Mouse (Mus musculus): ENCODE measurements around the gene Il17f. TPM values are rescaled to one million over a fixed set of nuclear protein-coding genes. Genes with fewer than 3 reads are reported as not detected.
"Not testable (repeated sequence)": the region's sequence is repeated elsewhere in the genome, so short reads cannot be mapped to it uniquely, and the experiment has no call there.

The Il17f gene
- polyA plus RNA-seq, 1 experiment from 2014 or later = not detected

DNA sequence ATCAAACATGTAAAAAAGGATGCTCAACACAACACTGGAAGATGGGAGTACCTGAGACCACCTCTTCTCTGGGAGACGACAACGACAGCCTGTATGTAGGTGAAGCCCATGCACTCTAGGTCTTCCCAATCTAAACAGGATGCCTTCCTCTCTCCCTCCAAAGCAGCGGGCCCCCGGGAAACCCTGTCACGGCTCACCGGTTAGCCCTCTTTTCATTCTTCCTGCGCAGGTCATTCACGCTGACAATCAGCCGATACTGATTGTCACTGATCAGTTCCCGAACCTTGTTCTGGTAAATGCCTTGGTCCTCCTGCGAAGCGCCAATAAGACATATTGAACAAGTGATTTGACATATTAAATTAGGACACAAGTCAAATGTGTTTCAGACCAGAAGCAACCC lies 27.2 kb upstream of the Il17f start:
- Histone ChIP-seq H3K4me3 (no peak overlapping the region), H3K27ac (no peak overlapping the region), H3K4me2 (no peak overlapping the region), H3K27me3 (no peaks in the 10 kb centered on the region), H3K36me3 (peaks cover 12% of the 10 kb centered on the region), H3K9me3 (no peaks in the 10 kb centered on the region), H3K9ac (no peak overlapping the region), H3K4me1 (replicated peaks) (peaks cover 14% of the 10 kb centered on the region)
- WGBS = 67% methylated on average over 12 of the region's 12 CpGs
- no peak for ATAC-seq (ENCODE audit: low FRiP score)

DNA sequence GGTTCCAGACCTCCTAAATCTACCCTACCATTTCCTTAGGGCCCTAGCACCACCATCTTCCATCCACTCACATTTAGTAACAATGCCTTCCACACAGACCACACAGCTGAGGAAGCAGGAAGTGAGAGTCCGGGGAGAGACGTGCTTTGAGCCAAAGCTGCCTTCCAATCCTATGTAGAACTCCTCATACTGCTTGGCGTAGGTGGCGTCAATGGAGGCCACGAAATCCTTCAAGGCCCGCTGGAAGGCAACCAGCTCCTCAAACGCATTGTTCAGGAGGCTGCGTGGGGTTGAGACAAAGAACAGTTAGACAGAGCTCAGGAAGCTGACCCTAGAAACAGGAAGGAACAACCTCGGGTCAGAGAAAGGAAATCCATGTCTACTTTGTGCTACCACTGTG lies 26.8 kb upstream of the Il17f start:
- H3K4me3 ChIP-seq = no peak overlapping the region
- H3K4me1 ChIP-seq (replicated peaks) = peaks cover 14% of the 10 kb centered on the region
- no peak for ATAC-seq (ENCODE audit: low FRiP score)
- peaks cover 12% of the 10 kb centered on the region for H3K36me3 ChIP-seq
- H3K27me3 ChIP-seq = no peaks in the 10 kb centered on the region
- H3K9me3 ChIP-seq = no peaks in the 10 kb centered on the region
- no peak overlapping the region for H3K27ac ChIP-seq
- WGBS = 81% methylated on average over 9 of the region's 9 CpGs
- no peak overlapping the region for H3K4me2 ChIP-seq
- no peak overlapping the region for H3K9ac ChIP-seq

DNA sequence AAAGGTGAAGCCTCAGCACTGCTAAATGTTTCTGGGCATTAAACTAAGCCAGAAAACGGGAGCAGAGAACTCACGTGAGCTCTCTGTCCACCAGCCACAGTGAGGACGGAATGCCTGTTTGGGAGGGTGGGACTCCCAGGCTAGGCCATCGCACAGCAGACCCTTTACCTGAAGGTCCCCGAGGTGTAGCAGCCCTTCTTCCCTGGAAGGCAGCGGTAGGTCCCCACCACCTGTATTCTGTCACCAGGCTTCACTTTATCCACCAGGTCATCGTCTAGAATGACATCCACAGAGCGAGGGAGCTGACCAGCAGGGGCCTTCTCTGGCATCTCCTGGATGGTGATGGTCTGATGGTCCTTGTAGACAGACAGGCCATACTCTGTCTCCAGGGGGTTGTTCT lies 24.1 kb upstream of the Il17f start:
- 88% methylated on average over 8 of the region's 8 CpGs for whole genome bisulfite sequencing
- H3K27me3 ChIP-seq = no peaks in the 10 kb centered on the region

DNA sequence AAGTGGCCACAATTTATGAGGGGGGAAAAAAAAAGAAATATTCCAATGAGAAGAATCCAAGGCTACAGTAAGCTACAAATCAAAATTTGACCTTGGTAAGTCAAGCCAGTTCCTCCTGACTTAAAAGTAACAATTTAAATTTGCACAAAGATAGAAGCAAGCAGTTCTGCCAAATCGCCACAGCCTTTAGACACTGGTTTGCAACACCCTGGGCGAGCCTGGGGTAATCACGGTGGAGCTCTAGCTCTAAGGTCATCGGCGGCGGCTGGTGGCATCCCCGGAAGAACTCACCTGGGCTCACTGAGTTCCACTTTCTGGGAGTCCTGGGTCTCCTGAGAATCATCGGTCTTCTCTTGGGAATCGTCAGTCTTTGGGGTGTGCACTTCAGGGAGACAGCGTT lies 14.1 kb upstream of the Il17f start:
- H3K36me3 ChIP-seq = peaks cover 48% of the 10 kb centered on the region
- ATAC-seq (ENCODE audit: low FRiP score) = no peak
- WGBS = 97% methylated on average over 10 of the region's 10 CpGs

More for the DNA sequence above, 24.1 kb upstream of the Il17f start:
- Histone ChIP-seq H3K4me1 (replicated peaks) (peaks cover 10% of the 10 kb centered on the region), H3K9ac (no peak overlapping the region), H3K36me3 (peaks cover 28% of the 10 kb centered on the region), H3K27ac (no peak overlapping the region), H3K9me3 (no peaks in the 10 kb centered on the region), H3K4me3 (no peak overlapping the region), H3K4me2 (no peak overlapping the region)
- ATAC-seq (ENCODE audit: low FRiP score) = no peak

DNA sequence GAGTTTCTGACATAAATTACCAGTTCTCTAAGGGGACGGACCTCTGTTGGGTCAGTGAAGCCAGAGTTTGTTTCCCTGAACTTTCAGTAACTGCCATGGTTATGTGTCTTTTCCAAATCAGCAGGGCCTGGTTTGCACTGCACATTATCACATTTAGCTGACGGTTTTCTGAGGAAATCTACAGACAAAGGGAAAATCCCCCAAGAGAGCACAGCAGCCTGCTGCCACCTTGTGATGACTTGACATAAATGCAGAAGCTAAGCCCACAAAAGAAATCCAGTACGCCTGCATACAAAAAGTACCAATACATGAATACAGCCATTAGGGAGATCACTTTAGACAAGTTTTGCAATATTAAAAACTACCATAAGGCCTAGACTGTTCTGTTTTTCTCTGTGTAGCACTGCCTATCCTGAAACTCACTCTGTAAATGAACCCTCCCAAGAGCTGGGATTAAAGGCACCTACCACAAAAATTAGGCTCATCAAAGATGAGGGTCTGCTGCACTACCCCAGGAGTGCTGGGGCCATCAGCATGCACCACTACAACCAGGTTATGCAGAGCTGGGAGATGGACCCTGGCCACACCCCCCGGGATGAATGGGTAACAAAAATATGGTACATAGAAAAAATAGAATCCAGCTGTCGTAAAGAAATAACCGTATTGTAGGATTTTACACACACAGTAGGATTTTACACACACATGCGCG lies 11.4 kb upstream of the Il17f start:
- ATAC-seq (ENCODE audit: low FRiP score) = peak; percentile 81
- Histone ChIP-seq H3K9me3 (no peaks in the 10 kb centered on the region), H3K27ac (peak overlapping the region; percentile 36; the same call in 1 of the 2 replicates), H3K36me3 (peaks cover 24% of the 10 kb centered on the region), H3K27me3 (no peaks in the 10 kb centered on the region), H3K4me2 (no peak overlapping the region), H3K9ac (no peak overlapping the region; the same call in 1 of the 2 replicates), H3K4me1 (replicated peaks) (no peaks in the 10 kb centered on the region), H3K4me3 (no peak overlapping the region)
- WGBS = 79% methylated on average over 8 of the region's 8 CpGs

More for the DNA sequence above, 14.1 kb upstream of the Il17f start:
- H3K9me3 ChIP-seq = no peaks in the 10 kb centered on the region
- H3K4me2 ChIP-seq = no peak overlapping the region
- no peak overlapping the region for H3K4me3 ChIP-seq
- H3K9ac ChIP-seq = no peak overlapping the region
- no peak overlapping the region for H3K27ac ChIP-seq
- H3K4me1 ChIP-seq (replicated peaks) = no peaks in the 10 kb centered on the region
- H3K27me3 ChIP-seq = no peaks in the 10 kb centered on the region

DNA sequence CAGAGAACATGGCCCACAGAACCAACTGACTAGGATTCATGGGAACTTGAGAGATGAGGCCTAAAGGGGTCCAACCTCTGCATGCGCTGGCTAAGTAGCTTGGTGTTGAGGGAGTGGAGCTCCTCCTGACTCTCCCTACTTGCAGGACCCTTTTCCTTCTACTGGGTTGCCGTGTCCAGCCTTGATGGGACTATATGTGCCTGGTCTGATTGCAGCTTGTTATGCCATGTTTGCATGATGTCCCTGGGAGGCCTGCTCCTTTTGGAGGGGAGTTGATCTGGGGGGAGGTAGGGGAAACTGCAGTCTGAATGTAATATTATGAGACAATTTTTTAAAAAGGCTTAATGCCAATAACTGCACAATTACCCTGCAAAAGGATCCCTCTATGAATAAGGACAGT lies 10.9 kb upstream of the Il17f start:
- H3K4me3 ChIP-seq = no peak overlapping the region
- no peak overlapping the region for H3K4me2 ChIP-seq
- H3K27ac ChIP-seq = peak overlapping the region; percentile 36; the same call in 1 of the 2 replicates
- H3K36me3 ChIP-seq = peaks cover 19% of the 10 kb centered on the region
- ATAC-seq (ENCODE audit: low FRiP score) = peak; percentile 10; the same call in 1 of the 2 replicates
- no peaks in the 10 kb centered on the region for H3K4me1 ChIP-seq (replicated peaks)
- WGBS = 88% methylated on average over 2 of the region's 2 CpGs
- no peaks in the 10 kb centered on the region for H3K27me3 ChIP-seq
- no peaks in the 10 kb centered on the region for H3K9me3 ChIP-seq
- H3K9ac ChIP-seq = no peak overlapping the region; the same call in 1 of the 2 replicates

DNA sequence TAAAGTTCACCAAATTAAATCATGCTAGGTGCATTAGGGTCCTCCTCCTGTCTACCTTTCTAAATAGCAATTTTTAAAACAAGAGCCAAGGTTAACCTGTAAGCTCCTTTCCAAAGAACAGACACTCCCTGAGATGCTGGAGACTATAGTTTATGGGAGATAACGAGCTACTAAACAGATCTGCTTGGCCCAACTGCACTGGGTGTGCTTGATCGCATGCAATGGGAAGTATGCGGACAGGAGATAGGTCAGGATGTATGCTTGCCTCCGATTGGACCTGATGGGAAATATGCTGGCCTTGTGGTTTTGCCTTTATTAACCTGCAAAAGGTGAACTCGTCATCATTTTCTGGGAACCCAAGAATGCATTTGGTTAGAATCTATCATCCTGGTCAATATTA lies 4.8 kb upstream of the Il17f start:
- WGBS = 93% methylated on average over 5 of the region's 5 CpGs
- Histone ChIP-seq H3K4me1 (replicated peaks) (no peaks in the 10 kb centered on the region), H3K9me3 (no peaks in the 10 kb centered on the region), H3K36me3 (no peaks in the 10 kb centered on the region), H3K27ac (no peak overlapping the region), H3K4me3 (no peak overlapping the region), H3K9ac (no peak overlapping the region), H3K27me3 (no peaks in the 10 kb centered on the region), H3K4me2 (no peak overlapping the region)
- no peak for ATAC-seq (ENCODE audit: low FRiP score)

DNA sequence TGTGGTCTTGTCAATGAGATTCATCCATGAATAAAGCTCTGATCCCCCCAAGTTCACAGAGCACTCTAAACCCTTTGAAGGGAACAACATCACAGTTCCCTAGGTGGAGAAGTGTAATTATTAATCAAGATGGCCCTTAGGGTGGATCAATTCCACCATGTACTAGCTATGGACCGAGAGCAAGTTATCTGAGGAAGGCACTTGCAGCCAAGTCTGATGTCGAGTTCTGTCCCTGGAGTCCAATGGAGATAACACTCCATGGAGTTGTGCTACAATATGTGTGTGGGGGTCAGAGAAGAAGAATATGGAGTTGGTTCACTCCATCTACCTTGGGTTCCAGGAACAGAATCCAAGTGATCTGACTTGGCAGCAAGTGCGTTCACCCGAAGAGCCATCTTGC lies 4.3 kb upstream of the Il17f start:
- no peaks in the 10 kb centered on the region for H3K9me3 ChIP-seq
- H3K27me3 ChIP-seq = no peaks in the 10 kb centered on the region
- H3K36me3 ChIP-seq = no peaks in the 10 kb centered on the region
- no peak for ATAC-seq (ENCODE audit: low FRiP score)
- no peaks in the 10 kb centered on the region for H3K4me1 ChIP-seq (replicated peaks)
- H3K27ac ChIP-seq = no peak overlapping the region
- no peak overlapping the region for H3K4me2 ChIP-seq
- H3K4me3 ChIP-seq = no peak overlapping the region
- 91% methylated on average over 4 of the region's 4 CpGs for WGBS
- H3K9ac ChIP-seq = no peak overlapping the region

DNA sequence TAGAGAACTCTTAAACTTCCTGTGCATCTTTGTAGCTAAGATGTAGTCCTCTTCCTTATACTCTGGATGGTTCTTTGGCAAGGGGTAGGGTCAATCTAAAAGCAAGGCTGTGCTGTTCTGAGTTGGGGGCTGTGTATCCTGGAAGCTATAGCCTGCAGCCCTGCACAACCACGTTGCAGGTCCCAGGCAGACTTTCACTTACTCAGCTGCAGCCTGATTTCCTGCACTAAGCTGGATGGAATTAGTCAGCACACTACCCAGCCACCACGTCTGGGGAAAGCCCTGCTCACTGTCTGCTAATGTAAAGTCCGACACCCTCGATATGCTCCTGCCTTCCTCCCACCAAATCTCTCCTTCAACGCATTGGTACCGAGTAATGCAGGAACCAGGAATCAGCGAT lies 997 bp upstream of the Il17f start:
- Histone ChIP-seq H3K4me2 (no peak overlapping the region), H3K9me3 (no peaks in the 10 kb centered on the region), H3K9ac (no peak overlapping the region), H3K27ac (no peak overlapping the region), H3K27me3 (no peaks in the 10 kb centered on the region), H3K4me1 (replicated peaks) (no peaks in the 10 kb centered on the region), H3K4me3 (no peak overlapping the region), H3K36me3 (no peaks in the 10 kb centered on the region)
- no peak for ATAC-seq (ENCODE audit: low FRiP score)
- WGBS = 84% methylated on average over 7 of the region's 7 CpGs

DNA sequence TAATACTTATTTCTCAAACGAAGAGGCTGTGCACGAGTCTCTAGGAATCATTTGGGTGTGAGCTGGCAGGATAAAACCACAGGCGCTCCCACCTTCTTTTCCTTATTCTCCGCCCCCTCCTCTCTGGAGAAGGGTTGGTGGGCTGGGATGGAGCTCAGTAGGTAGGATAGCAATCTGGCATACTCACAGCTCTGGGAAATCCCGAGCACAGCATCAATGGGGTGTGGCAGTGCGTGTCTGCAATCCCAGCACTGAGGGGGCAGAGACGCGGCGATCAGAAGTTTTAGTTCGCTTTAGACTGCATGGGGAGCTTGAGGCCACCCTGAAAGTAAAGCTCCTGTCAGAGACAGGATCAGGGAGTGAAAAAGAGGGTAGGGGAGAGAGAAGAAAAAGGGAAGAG lies 2.0 kb downstream of the Il17f start:
- Histone ChIP-seq H3K27me3 (no peaks in the 10 kb centered on the region), H3K36me3 (no peaks in the 10 kb centered on the region), H3K9me3 (no peaks in the 10 kb centered on the region), H3K4me2 (no peak overlapping the region), H3K4me1 (replicated peaks) (no peaks in the 10 kb centered on the region), H3K9ac (no peak overlapping the region), H3K4me3 (no peak overlapping the region), H3K27ac (no peak overlapping the region)
- 53% methylated on average over 10 of the region's 10 CpGs for WGBS
- ATAC-seq (ENCODE audit: low FRiP score) = no peak

DNA sequence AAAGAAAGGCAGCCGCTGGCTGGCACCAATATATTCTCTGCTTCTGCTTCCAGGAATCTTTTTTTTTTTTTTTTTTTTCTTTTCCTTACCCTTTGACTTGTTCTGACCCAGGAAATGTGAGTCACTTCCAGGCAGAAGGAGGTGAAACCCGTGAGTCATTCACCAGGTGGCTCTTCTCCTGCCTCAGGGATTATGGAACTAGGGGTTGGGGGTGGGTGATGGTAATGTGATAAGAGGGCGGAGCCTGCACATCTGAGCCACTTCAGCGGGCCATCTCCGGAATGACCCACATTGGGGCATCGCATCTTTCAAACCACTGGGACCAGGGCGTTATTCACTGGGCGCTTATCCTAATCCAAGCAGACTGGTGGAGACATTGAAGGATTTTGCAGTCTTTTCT lies 3.4 kb downstream of the Il17f start:
- ATAC-seq (ENCODE audit: low FRiP score) = no peak
- 59% methylated on average over 8 of the region's 8 CpGs for WGBS
- no peaks in the 10 kb centered on the region for H3K27me3 ChIP-seq
- H3K9me3 ChIP-seq = no peaks in the 10 kb centered on the region
- H3K36me3 ChIP-seq = no peaks in the 10 kb centered on the region
- no peaks in the 10 kb centered on the region for H3K4me1 ChIP-seq (replicated peaks)
- H3K4me2 ChIP-seq = no peak overlapping the region
- H3K9ac ChIP-seq = no peak overlapping the region
- no peak overlapping the region for H3K4me3 ChIP-seq
- H3K27ac ChIP-seq = no peak overlapping the region

DNA sequence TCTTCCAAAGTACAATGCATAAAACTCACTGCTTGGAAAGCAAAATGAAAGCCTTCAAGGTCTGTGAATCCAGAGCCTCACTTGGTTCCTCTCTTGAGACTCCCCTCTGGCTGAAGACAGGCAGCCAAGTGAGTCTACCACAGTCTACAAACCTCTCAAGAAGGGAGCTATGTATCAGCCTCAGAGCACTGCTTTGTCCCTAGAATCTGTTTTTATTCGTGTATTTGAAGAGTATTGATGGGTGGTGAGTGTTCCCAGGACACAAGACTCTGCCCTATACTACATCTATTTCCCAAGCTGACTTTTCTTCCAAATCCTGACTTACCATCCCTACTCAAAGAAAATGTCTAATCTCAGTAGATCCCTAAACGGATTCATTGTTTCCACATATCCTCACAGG lies 12.1 kb downstream of the Il17f start:
- no peak overlapping the region for H3K4me2 ChIP-seq
- H3K27ac ChIP-seq = no peak overlapping the region
- no peak overlapping the region for H3K4me3 ChIP-seq
- no peaks in the 10 kb centered on the region for H3K36me3 ChIP-seq
- H3K9ac ChIP-seq = no peak overlapping the region
- no peaks in the 10 kb centered on the region for H3K9me3 ChIP-seq
- H3K4me1 ChIP-seq (replicated peaks) = no peaks in the 10 kb centered on the region
- H3K27me3 ChIP-seq = no peaks in the 10 kb centered on the region
- WGBS = 85% methylated on average over 2 of the region's 2 CpGs
- no peak for ATAC-seq (ENCODE audit: low FRiP score)

DNA sequence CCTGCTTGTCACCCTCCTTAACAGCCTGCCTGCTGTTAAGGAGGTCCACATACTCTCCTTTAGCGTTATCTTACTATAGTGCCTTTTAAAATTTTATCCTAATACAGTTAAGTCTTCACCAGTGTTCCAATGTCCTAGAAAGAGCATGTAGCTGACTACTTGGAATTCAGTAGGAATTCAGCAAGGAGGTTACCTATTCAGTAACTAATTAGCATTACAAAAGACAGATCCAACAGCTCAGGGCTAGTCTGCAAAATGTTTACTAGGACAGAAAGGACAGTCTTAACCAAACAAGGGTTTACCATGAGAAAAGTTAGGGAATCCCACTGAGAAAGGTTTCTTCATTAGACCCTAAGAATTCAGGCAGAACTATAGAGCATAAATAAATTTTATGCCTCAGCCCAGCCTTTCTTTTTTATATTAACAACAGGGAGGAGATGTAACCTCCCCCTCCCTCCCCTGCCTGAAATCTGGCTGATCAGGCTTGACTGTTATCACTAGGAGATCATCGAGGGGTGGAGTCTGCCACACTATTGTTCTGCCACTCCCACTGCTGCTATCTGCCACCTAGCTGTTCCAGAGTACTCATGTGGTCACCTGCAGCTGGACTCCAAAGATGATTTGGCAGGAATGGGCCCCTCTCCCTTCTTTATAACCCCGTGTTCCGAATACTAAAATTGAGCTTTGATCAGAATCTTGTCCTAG lies 16.2 kb downstream of the Il17f start:
- H3K9ac ChIP-seq; H3K4me3 ChIP-seq; H3K4me2 ChIP-seq; H3K4me1 ChIP-seq (replicated peaks); H3K36me3 ChIP-seq; H3K27ac ChIP-seq; H3K9me3 ChIP-seq; ATAC-seq (ENCODE audit: low FRiP score); H3K27me3 ChIP-seq: not testable (repeated sequence)
- 90% methylated on average over 4 of the region's 4 CpGs for WGBS

Data from hindbrain, embryonic 13.5 days (tissue).